Mouse (Mus musculus) ES-Bruce4 (cell line): ENCODE data around the gene Igf1r. TPM values are rescaled to one million over a fixed set of nuclear protein-coding genes. Genes with fewer than 3 reads are reported as not detected.

Experiments
- H3K27ac ChIP-seq: 2 replicates; pipeline ENCODE4 v1.5.1; 2012; ENCODE audit warnings: low read length, inconsistent platforms; ENCODE audit not compliant: insufficient read depth
- H3K27me3 ChIP-seq: 2 replicates; pipeline ENCODE4 v1.6.1; 2012; ENCODE audit warnings: mild to moderate bottlenecking, low read length, inconsistent platforms; ENCODE audit not compliant: control insufficient read depth, poor library complexity, insufficient read depth, severe bottlenecking
- H3K36me3 ChIP-seq: 2 replicates; pipeline ENCODE4 v1.6.1; 2012; ENCODE audit warnings: inconsistent platforms, mild to moderate bottlenecking, low read length, moderate library complexity; ENCODE audit not compliant: control insufficient read depth, poor library complexity, insufficient read depth, severe bottlenecking
- H3K4me1 ChIP-seq: one replicate; pipeline ENCODE4 v1.8.1; 2011; ENCODE audit warnings: low read length; ENCODE audit not compliant: control insufficient read depth, insufficient read depth
- H3K4me3 ChIP-seq: 2 replicates; pipeline ENCODE4 v1.5.1; 2011; ENCODE audit warnings: low read depth, mild to moderate bottlenecking, low read length
- H3K9ac ChIP-seq: 2 replicates; pipeline ENCODE4 v1.6.1; 2012; ENCODE audit warnings: low read depth, mild to moderate bottlenecking, inconsistent platforms; ENCODE audit not compliant: poor library complexity, severe bottlenecking
- H3K9me3 ChIP-seq: replicated peaks from 2 replicates; pipeline ENCODE4 v1.6.1; 2012; ENCODE audit warnings: mild to moderate bottlenecking, low read length, inconsistent platforms; ENCODE audit not compliant: control insufficient read depth, poor library complexity, insufficient read depth, severe bottlenecking
- CTCF ChIP-seq: IDR thresholded peaks from one replicate; pipeline ENCODE4 v1.8.1; 2011; ENCODE audit warnings: low read depth, low read length
- EP300 ChIP-seq: IDR thresholded peaks from 2 replicates; pipeline ENCODE4 v1.6.1; 2011; ENCODE audit warnings: low read depth, low read length; ENCODE audit not compliant: insufficient read depth
- POLR2A ChIP-seq: IDR thresholded peaks from one replicate; pipeline ENCODE4 v1.8.1; 2011; ENCODE audit warnings: low read length; ENCODE audit not compliant: insufficient read depth
- polyA plus RNA-seq: library from polyadenylated mRNA; stranded (reverse); fragments of >200 nt; gene quantifications from 2 replicates; pipeline ENCODE4 v1.2.4, GENCODE M21; 2011; ENCODE audit warnings: low read depth; ENCODE audit not compliant: missing spikeins, insufficient read depth, insufficient read length

The Igf1r gene
- polyA plus RNA-seq, 1 experiment: 58.4 TPM

- no peak overlapping the region for H3K4me3 ChIP-seq
- peaks cover 1% of the 10 kb centered on the region for H3K4me1 ChIP-seq
- H3K27me3 ChIP-seq: no peaks in the 10 kb centered on the region
- H3K36me3 ChIP-seq: no peaks in the 10 kb centered on the region
- no peak overlapping the region for H3K9ac ChIP-seq
- TF ChIP-seq CTCF (no peak), POLR2A (no peak), EP300 (no peak)
- H3K9me3 ChIP-seq: no peaks in the 10 kb centered on the region
- H3K27ac ChIP-seq: no peak overlapping the region
These were observed 253.3 kb downstream of the Igf1r start for GRCm38 (mm10) chr7:68205776-68206427.

- Histone ChIP-seq H3K27ac (no peak overlapping the region), H3K36me3 (no peaks in the 10 kb centered on the region), H3K27me3 (no peaks in the 10 kb centered on the region), H3K9me3 (no peaks in the 10 kb centered on the region), H3K4me3 (no peak overlapping the region), H3K9ac (no peak overlapping the region), H3K4me1 (peaks cover 1% of the 10 kb centered on the region)
- TF ChIP-seq CTCF (no peak), EP300 (no peak), POLR2A (no peak)
These were observed 256.4 kb downstream of the Igf1r start for GRCm38 (mm10) chr7:68209039-68209438.

- Histone ChIP-seq H3K36me3 (no peaks in the 10 kb centered on the region), H3K4me3 (no peak overlapping the region), H3K9me3 (no peaks in the 10 kb centered on the region), H3K27ac (no peak overlapping the region), H3K4me1 (peaks cover 1% of the 10 kb centered on the region), H3K9ac (no peak overlapping the region), H3K27me3 (no peaks in the 10 kb centered on the region)
- no peak for TF ChIP-seq CTCF
- no peak for TF ChIP-seq POLR2A
- no peak for TF ChIP-seq EP300
These were observed 257.8 kb downstream of the Igf1r start for GRCm38 (mm10) chr7:68210417-68210816.

- Histone ChIP-seq H3K4me3 (no peak overlapping the region), H3K36me3 (no peaks in the 10 kb centered on the region; the same call in 1 of the 2 replicates), H3K4me1 (peaks cover 1% of the 10 kb centered on the region), H3K9me3 (no peaks in the 10 kb centered on the region), H3K27ac (no peak overlapping the region), H3K27me3 (no peaks in the 10 kb centered on the region), H3K9ac (no peak overlapping the region)
- TF ChIP-seq CTCF: no peak
- TF ChIP-seq POLR2A: no peak
These were observed 259.3 kb downstream of the Igf1r start for GRCm38 (mm10) chr7:68211883-68212282.

GRCm38 (mm10) chr7:68213842-68214241 is 261.2 kb downstream of the Igf1r start:
- Histone ChIP-seq H3K27me3 (no peaks in the 10 kb centered on the region), H3K4me1 (no peaks in the 10 kb centered on the region), H3K9me3 (no peaks in the 10 kb centered on the region), H3K9ac (no peak overlapping the region), H3K4me3 (no peak overlapping the region), H3K36me3 (no peaks in the 10 kb centered on the region; the same call in 1 of the 2 replicates), H3K27ac (no peak overlapping the region)
- TF ChIP-seq POLR2A (no peak), EP300 (no peak), CTCF (no peak)

GRCm38 (mm10) chr7:68215522-68216070 is 263.0 kb downstream of the Igf1r start:
- Histone ChIP-seq H3K36me3 (no peaks in the 10 kb centered on the region; the same call in 1 of the 2 replicates), H3K9ac (no peak overlapping the region), H3K4me3 (no peak overlapping the region), H3K4me1 (no peaks in the 10 kb centered on the region), H3K9me3 (no peaks in the 10 kb centered on the region), H3K27ac (no peak overlapping the region), H3K27me3 (no peaks in the 10 kb centered on the region)
- no peak for TF ChIP-seq EP300
- no peak for TF ChIP-seq POLR2A
- TF ChIP-seq CTCF: no peak
